19 mouse cellular contexts compared by ENCODE assay signal in genomic region chr2:72363449-72363848, GRCm38 (mm10).
"Had no signal": no experiment of that assay in that cellular context is flagged by ENCODE, and none has a peak within 500 bp of the region (broad histone marks: within the 10 kb centered on the region; RNA-seq: fewer than 3 reads in every experiment).

No protein-coding gene starts in this region.

- H3K4me3 ChIP-seq: left cerebral cortex, adult 2 months; liver, embryonic 13.5 days; neural tube, embryonic 12.5 days; neural tube, embryonic 15.5 days had no signal

- H3K27me3 ChIP-seq: liver, embryonic 13.5 days; neural tube, embryonic 12.5 days; neural tube, embryonic 15.5 days had no signal

- H3K9ac ChIP-seq: liver, embryonic 13.5 days; neural tube, embryonic 12.5 days; neural tube, embryonic 15.5 days had no signal

- H3K36me3 ChIP-seq: neural tube, embryonic 12.5 days; neural tube, embryonic 15.5 days had no signal

- H3K9me3 ChIP-seq: liver, embryonic 13.5 days; neural tube, embryonic 12.5 days; neural tube, embryonic 15.5 days had no signal

- H3K4me1 ChIP-seq: liver, embryonic 13.5 days; neural tube, embryonic 12.5 days; neural tube, embryonic 15.5 days had no signal

- H3K4me2 ChIP-seq: liver, embryonic 13.5 days; midbrain, embryonic 11.5 days; neural tube, embryonic 12.5 days; neural tube, embryonic 15.5 days had no signal

- H3K27ac ChIP-seq: left cerebral cortex, adult 2 months; liver, embryonic 13.5 days; neural tube, embryonic 12.5 days; neural tube, embryonic 15.5 days; stomach, postnatal 0 days had no signal

- DNase-seq: kidney, adult 11 months; kidney, postnatal 25 days; layer of hippocampus, postnatal 36 days; liver, embryonic 13.5 days; lung, adult 2 months; lung, postnatal 14 days; lung, postnatal 4 days; midbrain, embryonic 14.5 days; right cerebral cortex, adult 18-20 months; right cerebral cortex, postnatal 14 days; right cerebral cortex, postnatal 4 days; thymus, adult 2 months; thymus, postnatal 14 days; thymus, postnatal 4 days had no signal
